Mouse (Mus musculus) stomach, postnatal 0 days (tissue): ENCODE data around the gene S1pr1. TPM values are rescaled to one million over a fixed set of nuclear protein-coding genes. Genes with fewer than 3 reads are reported as not detected.

Source experiments
- ATAC-seq: fragments of 200-750 bp; cut with Nextera tagmentation; 2 replicates; pipeline ENCODE4 v1.8.0; 2017; ENCODE audit not compliant: low FRiP score, low TSS enrichment
- DNase-seq: peaks from one replicate; pipeline ENCODE4 v3.0.0-alpha.2; 2016; ENCODE audit warnings: low spot score
- H3K27ac ChIP-seq: fragments of 300-500 bp; sonication (generic); replicated peaks from 2 replicates; pipeline ENCODE4 v1.5.1; 2014; ENCODE audit warnings: mild to moderate bottlenecking, control low read depth
- H3K27me3 ChIP-seq: fragments of 300-500 bp; sonication (generic); 2 replicates; pipeline ENCODE4 v1.6.1; 2014; ENCODE audit warnings: low read length; ENCODE audit not compliant: control insufficient read depth, insufficient read depth
- H3K36me3 ChIP-seq: fragments of 300-500 bp; sonication (generic); 2 replicates; pipeline ENCODE4 v1.6.1; 2014; ENCODE audit warnings: low read length, mixed read lengths; ENCODE audit not compliant: control insufficient read depth, insufficient read depth
- H3K4me1 ChIP-seq: fragments of 300-500 bp; sonication (generic); replicated peaks from 2 replicates; pipeline ENCODE4 v1.6.1; 2014; ENCODE audit warnings: antibody characterized with exemption; ENCODE audit not compliant: control insufficient read depth, insufficient read depth
- H3K4me2 ChIP-seq: fragments of 300-500 bp; sonication (generic); replicated peaks from 2 replicates; pipeline ENCODE4 v1.6.1; 2014; ENCODE audit warnings: low read depth, mild to moderate bottlenecking, control low read depth, moderate library complexity
- H3K4me3 ChIP-seq: fragments of 300-500 bp; sonication (generic); 2 replicates; pipeline ENCODE4 v1.5.1; 2014; ENCODE audit warnings: low read depth, low read length, control low read depth
- H3K9ac ChIP-seq: fragments of 300-500 bp; sonication (generic); 2 replicates; pipeline ENCODE4 v1.6.1; 2014; ENCODE audit warnings: mild to moderate bottlenecking, low read length, control low read depth, mixed read lengths
- H3K9me3 ChIP-seq: fragments of 300-500 bp; sonication (generic); 2 replicates; pipeline ENCODE4 v1.6.1; 2016; ENCODE audit warnings: low read length; ENCODE audit not compliant: control insufficient read depth
- CTCF ChIP-seq: IDR thresholded peaks from 2 replicates; pipeline ENCODE4 v1.5.1; 2016; ENCODE audit warnings: antibody characterized with exemption, low read depth, mild to moderate bottlenecking, moderate library complexity
- EP300 ChIP-seq: optimal IDR thresholded peaks from 2 replicates; pipeline ENCODE3; 2016; ENCODE audit warnings: antibody characterized with exemption
- WGBS: fragments of 180-500 bp; shearing (Covaris S2); extraction: QIAGEN DNeasy Blood & Tissue Kit; methylation state at CpG from one replicate; pipeline ENCODE4 v1.1.7; 2014; 5-methylcytosine and 5-hydroxymethylcytosine counted together
- polyA plus RNA-seq: library from polyadenylated mRNA; unstranded; fragments of >200 nt; fragmentation: Nextera tagmentation; extraction: Ambion mirVana; gene quantifications from 2 replicates; pipeline ENCODE4 v1.2.1, GENCODE M21; 2015

S1pr1 gene
- polyA plus RNA-seq, 1 experiment from 2014 or later: 6.7 TPM

DNA sequence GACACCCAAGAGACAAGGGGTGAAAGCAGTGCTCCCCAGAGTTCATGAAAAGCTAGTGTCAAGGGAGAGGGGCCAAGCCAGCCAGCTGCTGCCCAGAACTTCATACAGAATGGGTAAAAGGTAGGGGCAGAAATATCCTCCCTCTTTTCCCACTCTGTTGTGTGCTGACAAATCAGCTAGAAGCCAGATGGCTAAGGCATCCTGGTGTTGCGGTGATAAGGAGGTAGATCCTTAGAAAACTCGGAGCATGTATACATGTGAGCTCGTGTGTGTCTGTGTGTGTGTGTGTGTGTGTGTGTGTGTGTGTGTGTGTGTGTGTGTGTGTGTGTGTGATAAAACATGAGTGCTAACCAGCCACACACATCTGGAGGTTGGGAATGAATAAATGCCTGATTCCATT, 20.7 kb upstream of the S1pr1 start:
- Histone ChIP-seq H3K36me3 (no peaks in the 10 kb centered on the region), H3K27me3 (no peaks in the 10 kb centered on the region), H3K4me1 (no peaks in the 10 kb centered on the region), H3K27ac (no peak overlapping the region), H3K4me3 (no peak overlapping the region), H3K9me3 (no peaks in the 10 kb centered on the region), H3K9ac (no peak overlapping the region), H3K4me2 (no peak overlapping the region)
- whole genome bisulfite sequencing: 86% methylated on average over 3 of the region's 3 CpGs
- DNase-seq (no peak), ATAC-seq (no peak)
- TF ChIP-seq EP300 (no peak), CTCF (no peak)

DNA sequence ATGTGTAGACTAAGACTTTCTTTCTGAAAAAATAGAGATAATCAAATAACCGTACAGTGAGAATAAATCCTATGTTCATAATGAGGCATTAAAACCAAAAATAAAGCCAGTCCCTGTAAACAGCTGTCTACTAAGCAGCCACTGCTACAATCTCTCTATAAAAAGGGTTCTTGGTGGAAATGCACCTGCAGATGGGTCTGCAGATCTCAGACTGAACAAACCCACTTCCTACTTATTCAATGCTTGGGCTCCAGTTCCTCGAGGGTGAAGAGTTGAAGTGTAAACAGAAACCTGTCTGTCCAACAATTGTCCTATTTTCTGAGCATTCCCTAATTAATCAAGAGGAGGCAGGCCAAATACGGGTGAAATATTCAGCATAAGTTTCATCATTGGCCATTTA, 20.0 kb upstream of the S1pr1 start:
- Histone ChIP-seq H3K4me2 (no peak overlapping the region), H3K27ac (no peak overlapping the region), H3K36me3 (no peaks in the 10 kb centered on the region), H3K9ac (no peak overlapping the region), H3K4me3 (no peak overlapping the region), H3K9me3 (no peaks in the 10 kb centered on the region), H3K4me1 (no peaks in the 10 kb centered on the region), H3K27me3 (no peaks in the 10 kb centered on the region)
- ATAC-seq: no peak
- 61% methylated on average over 3 of the region's 3 CpGs for WGBS
- TF ChIP-seq EP300 (no peak), CTCF (no peak)
- DNase-seq: no peak

DNA sequence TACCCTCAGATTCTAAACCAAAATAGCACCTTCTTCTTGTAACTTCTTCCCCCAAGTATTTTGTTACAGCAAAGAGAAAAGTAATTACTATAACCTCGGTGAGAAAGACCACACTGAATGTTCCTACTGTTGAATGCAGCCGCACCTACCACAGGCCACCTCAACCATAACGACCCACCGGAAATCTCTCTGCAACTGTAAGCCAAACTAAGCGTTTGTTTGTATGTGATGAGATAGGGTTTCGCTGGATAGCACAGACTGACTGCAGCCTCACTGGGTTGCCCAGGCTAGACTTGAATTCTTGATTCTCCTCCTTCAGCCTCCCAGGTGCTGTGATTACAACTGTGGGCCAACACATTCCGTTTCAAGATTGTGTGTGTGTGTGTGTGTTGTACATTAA, 15.5 kb upstream of the S1pr1 start:
- no peak overlapping the region for H3K4me3 ChIP-seq

GRCm38 (mm10) chr3:115729187-115729586, 14.3 kb upstream of the S1pr1 start:
- no peak for DNase-seq

More for the DNA sequence above, 15.5 kb upstream of the S1pr1 start:
- Histone ChIP-seq H3K9me3 (no peaks in the 10 kb centered on the region), H3K27ac (no peak overlapping the region), H3K4me2 (no peak overlapping the region), H3K4me1 (no peaks in the 10 kb centered on the region), H3K36me3 (no peaks in the 10 kb centered on the region), H3K9ac (no peak overlapping the region), H3K27me3 (no peaks in the 10 kb centered on the region)
- DNase-seq (no peak), ATAC-seq (no peak)
- 88% methylated on average over 7 of the region's 7 CpGs for WGBS
- TF ChIP-seq EP300: no peak
- TF ChIP-seq CTCF: no peak

DNA sequence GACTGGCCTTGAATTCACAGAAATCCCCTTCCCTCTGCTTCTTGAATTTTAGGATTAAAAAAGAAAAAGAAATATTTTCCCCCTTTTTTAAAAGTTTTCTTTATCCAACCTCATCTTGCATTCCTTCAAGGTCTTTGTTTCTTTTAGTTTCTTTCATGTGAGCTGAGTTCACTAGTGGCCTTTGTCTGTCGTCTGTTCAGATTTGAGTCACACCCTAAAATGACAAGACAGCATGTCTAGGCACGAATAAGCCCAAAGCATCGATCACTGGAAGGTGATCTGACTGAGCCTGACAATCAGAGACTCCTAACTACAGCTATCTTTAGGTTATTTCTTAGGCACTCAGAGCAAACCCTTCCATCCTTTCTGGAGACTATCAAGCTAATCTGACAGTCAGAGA, 13.3 kb upstream of the S1pr1 start:
- no peaks in the 10 kb centered on the region for H3K9me3 ChIP-seq
- DNase-seq: no peak
- H3K4me3 ChIP-seq: no peak overlapping the region
- no peak overlapping the region for H3K4me2 ChIP-seq
- no peaks in the 10 kb centered on the region for H3K27me3 ChIP-seq
- no peaks in the 10 kb centered on the region for H3K4me1 ChIP-seq
- TF ChIP-seq EP300 (no peak), CTCF (no peak)
- no peak overlapping the region for H3K9ac ChIP-seq
- no peaks in the 10 kb centered on the region for H3K36me3 ChIP-seq
- WGBS: 61% methylated on average over 3 of the region's 3 CpGs
- H3K27ac ChIP-seq: no peak overlapping the region
- no peak for ATAC-seq

More at GRCm38 (mm10) chr3:115729187-115729586, 14.3 kb upstream of the S1pr1 start:
- H3K4me3 ChIP-seq: no peak overlapping the region
- no peaks in the 10 kb centered on the region for H3K9me3 ChIP-seq
- no peak for ATAC-seq
- H3K9ac ChIP-seq: no peak overlapping the region
- H3K36me3 ChIP-seq: no peaks in the 10 kb centered on the region
- no peaks in the 10 kb centered on the region for H3K27me3 ChIP-seq
- TF ChIP-seq CTCF (no peak), EP300 (no peak)
- H3K27ac ChIP-seq: no peak overlapping the region
- 43% methylated on average over 7 of the region's 7 CpGs for WGBS
- no peak overlapping the region for H3K4me2 ChIP-seq
- no peaks in the 10 kb centered on the region for H3K4me1 ChIP-seq

- no peak for TF ChIP-seq CTCF
- TF ChIP-seq EP300: no peak
- ATAC-seq (no peak), DNase-seq (no peak)
- Histone ChIP-seq H3K27ac (no peak overlapping the region), H3K36me3 (no peaks in the 10 kb centered on the region), H3K9me3 (no peaks in the 10 kb centered on the region), H3K4me1 (no peaks in the 10 kb centered on the region), H3K4me3 (no peak overlapping the region), H3K4me2 (no peak overlapping the region), H3K9ac (no peak overlapping the region), H3K27me3 (no peaks in the 10 kb centered on the region)
- WGBS: 67% methylated on average over 6 of the region's 6 CpGs
Observed at GRCm38 (mm10) chr3:115718886-115719285, 4.0 kb upstream of the S1pr1 start.
